Mouse (Mus musculus): ENCODE data around the gene Fryl. TPM values are rescaled to one million over a fixed set of nuclear protein-coding genes. Genes with fewer than 3 reads are reported as not detected.
A peak's percentile ranks its signal among the peaks of the same experiment; 100 is the strongest.

Gene Fryl
- total RNA-seq (2021): 10 to 100 TPM; 18.5 to 19.5 TPM
- long read RNA-seq, experiment 1: 0 reads
- long read RNA-seq, experiment 2, partial matches to known transcripts: 2 of 4 reads
- long read RNA-seq, experiment 2, other reads (novel, unspliced or antisense): 2 of 4 reads

DNA sequence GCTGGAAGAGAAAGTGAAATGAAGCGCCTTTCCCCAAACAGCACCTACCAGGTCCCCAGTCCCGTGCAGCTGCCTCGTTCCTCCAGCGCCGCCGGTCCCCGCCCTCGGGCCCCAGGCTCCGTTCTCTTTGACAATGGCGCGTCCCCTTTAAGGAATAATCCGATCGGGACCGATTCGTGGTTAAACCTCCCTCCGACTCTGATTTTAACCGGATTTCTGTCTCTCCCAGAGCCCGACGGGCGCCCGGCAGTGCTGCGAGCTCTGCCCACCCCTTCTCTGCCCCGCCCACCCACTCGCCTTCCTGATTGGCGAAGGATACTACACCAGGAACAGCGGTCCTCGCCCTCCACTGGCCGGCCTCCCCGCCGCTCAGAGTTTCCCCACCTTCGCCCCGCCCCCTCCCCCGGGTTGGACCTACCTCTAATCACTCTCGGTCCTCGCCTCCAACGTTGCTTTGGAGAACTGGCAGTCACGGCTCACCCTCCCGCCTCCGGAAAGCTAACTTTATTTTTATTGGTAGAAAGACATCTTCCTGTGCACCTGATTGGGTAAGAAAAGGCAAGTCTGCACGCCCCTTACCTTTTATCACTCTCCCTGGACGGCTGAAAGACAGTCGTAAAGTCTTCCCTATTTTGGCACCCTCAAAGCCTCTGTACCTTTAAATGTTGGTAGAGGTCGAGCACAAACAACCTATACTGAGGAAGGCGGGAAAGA lies at the start of gene Fryl:
Gene Fryl (minus strand): TSS at position 268 of the 714 bp plus-strand sequence.
- intact Hi-C loops (cut with DNase I; ENCODE audit: low total_unique reads): no loop called here
- peak; percentile 98 for DNase-seq

DNA sequence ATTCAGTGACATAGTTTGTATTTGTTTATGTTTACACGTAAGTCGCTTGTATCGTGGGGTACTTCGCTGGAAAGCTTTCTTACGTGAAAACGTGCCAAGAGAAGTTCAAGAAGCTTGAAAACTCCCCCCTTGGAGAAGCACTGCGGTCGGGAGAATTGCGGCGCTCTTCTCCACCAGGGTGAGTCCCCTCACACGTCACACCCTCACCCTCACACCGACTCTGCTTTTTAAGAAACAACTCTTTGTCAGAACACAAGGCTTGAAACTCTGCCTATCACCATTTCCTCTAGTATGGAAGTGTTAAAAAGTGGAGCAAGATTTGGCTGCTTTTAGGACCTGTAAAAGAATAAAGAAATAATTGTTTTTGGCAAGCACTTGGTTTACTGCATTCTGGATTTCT lies 48.1 kb upstream of the Fryl start:
- intact Hi-C loops (cut with DNase I; ENCODE audit: low total_unique reads): no loop called here

DNA sequence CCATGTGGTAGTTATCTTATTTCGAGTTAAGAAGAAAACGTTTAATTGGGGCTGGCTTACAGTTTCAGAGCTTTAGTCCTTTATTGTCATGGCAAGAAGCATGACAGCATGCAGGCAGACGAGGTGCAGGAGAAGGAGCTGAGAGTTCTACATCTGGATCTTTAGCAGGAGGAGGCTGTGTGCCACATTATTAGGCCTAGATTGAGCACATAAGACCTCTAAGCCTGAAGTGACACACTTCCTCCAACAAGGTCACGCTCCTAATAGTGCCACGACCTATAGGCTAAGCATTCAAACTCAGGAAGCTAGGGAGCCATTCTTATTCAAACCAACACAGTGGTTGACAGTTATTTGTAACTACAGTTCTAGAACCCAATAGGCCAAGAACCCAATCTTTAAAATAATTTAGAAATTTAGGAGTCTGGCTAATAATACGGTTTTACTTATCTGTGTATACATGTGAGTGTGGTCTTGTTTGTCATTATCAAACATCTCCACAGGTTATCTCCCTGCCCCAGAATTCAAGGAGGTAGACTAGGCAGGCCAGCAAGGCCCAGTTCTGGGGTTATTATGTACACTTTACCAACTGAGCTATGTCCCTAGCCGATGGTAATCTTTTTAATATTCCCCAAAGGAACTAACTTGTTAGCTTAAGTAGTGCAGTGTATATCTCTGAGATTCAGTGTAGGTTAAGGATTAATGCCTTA lies 45.3 kb upstream of the Fryl start:
- no peak for DNase-seq
- intact Hi-C loops (cut with DNase I; ENCODE audit: low total_unique reads): no loop called here

More for the DNA sequence above, 48.1 kb upstream of the Fryl start:
- DNase-seq: no peak

DNA sequence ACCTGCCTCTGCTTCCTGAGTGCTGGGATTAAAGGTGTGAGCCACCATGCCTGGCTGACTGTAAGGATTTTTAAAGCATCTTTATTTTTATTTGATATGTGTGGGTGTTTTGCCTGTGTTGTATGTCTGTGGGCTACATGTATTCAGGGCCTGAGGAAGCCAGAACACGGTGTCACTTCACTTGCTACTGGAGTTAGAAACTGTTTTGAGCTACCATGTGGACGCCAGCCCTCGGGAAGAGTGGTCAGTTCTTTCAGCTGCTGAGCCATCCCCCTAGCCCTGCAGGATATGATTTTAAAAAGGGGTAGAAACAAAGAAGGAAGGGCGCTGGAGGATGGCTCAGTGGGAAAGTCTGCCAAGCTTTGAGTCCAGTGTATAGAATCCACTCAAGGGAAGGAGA lies 39.5 kb upstream of the Fryl start:
- no peak for DNase-seq
- intact Hi-C loops (cut with DNase I; ENCODE audit: low total_unique reads): no loop called here

DNA sequence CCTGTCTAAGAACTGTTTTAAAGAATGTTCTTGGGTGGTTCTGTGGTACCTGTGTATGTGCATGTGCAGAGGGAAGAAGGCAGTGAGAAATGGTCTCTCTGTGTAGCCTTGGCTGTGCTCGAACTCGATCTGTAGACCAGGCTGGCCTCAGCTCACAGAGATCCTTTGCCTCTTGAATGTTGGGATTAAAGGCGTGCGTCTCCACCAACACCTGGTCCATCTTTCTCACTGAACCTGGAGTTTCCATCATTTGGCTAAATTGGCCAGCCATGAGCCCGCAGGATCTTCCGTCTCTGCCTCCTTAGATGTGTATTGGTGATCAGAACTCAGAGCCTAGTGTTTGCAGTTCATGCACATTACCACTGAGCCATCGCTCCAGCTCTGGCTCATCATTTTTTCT lies 38.6 kb upstream of the Fryl start:
- no peak for DNase-seq
- intact Hi-C loops (cut with DNase I; ENCODE audit: low total_unique reads): no loop called here

DNA sequence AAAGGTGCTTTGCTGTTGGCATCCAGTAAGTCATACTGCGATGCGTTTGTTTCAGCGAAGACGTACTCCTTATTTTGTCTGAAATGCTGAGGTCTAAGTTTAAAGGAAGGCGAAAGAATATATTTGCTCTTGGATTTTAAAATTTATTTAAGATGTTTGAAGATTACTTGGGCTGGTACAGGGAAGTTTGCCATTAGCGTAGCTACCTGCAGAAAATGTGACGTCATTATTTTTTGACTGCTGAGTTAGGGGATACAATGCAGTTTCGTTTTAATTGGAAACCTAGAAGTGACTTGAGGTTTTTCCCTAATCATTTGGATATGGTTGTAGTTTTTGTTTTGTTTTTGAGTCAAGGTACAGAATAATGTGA lies 37.0 kb upstream of the Fryl start:
- intact Hi-C loops (cut with DNase I; ENCODE audit: low total_unique reads): no loop called here
- DNase-seq: no peak

DNA sequence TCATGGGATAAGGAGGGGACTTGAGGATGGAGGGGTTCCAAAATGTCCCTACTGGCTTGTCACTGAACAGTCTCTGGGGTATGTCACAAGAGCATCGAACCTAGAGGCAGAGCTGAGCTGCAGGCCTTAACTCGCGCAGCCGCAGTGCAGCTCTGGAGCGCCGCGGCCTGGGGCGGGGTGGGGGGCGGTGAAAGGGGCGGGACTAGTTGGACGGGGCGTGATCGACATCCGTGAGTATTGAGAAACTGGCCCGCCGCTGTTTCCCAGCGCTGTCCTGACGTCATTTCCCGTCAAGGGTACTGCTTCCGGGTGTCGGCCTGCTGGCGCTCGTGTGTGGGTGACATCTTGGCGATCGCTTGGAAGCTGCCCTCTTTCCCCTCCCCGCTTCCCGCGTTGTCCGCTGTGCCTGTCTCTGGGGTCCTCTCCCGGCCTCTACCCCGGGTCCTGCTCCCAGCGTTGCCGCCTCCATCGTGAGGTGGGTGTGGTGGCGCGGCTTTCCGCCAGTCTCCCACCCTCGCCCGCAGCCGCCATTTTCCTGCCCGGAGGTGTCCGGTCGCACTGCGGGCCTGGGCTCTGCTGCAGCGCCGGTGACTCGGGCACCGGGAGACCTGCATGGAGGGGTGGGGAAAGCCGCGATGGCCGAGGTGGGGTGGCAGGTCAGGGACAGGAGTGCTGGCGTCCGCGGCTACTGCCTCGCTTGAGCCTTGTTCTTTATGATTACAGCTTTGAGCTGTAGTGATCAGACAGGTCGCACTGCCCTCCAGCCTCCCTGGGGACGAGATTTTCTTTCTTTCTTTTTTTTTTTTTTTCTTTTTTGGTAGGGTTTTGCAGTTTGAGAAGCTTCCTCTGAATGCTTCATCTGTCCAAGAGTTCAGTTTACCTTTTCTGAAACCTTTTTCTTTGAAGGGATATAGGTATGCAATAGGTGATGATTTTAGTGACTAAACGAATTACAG lies 36.4 kb upstream of the Fryl start, which contains the start of gene Ociad1:
Gene Ociad1 (plus strand): TSS at position 283 of the 956 bp plus-strand sequence.
- DNase-seq: peak; percentile 95
- intact Hi-C loops (cut with DNase I; ENCODE audit: low total_unique reads): no loop called here

DNA sequence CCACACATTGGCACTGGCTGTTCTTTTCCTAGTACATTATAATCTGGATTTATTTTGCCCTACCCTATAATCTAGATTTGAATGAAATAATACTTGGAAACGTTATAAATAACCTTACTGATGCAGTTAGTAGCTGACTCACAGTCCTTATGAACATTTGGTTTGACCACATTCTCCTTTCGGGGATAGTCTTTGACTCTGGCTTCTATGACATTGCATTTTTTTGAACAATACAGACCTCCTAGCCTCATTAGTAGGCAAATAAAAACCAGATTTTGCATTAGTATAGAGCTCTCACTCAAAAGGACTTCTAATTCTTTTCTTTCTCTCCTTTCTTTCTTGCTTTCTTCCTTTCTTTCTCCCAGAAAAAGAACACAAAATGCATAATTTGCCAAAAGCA lies 33.5 kb upstream of the Fryl start:
- intact Hi-C loops (cut with DNase I; ENCODE audit: low total_unique reads): no loop called here
- DNase-seq: no peak

DNA sequence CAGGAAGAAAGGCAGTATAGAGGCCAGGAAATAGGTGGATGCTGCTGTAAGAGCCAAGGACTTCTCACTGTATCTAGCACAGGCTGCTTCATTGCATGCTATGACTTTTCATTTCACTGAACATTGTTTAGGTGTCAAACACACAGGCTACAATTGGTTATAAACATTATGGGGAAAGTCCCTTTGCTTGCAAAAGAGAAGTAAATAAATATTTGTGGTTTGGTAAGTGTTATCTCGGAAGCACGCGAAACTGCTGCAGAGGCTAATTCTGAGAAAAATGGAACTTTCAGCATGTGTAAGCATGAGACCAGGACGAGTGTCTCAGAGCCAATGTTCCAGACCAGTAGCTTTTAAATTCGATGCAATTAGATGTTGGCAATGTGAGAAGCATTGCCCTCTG lies 30.2 kb upstream of the Fryl start:
- no peak for DNase-seq
- intact Hi-C loops (cut with DNase I; ENCODE audit: low total_unique reads): no loop called here

DNA sequence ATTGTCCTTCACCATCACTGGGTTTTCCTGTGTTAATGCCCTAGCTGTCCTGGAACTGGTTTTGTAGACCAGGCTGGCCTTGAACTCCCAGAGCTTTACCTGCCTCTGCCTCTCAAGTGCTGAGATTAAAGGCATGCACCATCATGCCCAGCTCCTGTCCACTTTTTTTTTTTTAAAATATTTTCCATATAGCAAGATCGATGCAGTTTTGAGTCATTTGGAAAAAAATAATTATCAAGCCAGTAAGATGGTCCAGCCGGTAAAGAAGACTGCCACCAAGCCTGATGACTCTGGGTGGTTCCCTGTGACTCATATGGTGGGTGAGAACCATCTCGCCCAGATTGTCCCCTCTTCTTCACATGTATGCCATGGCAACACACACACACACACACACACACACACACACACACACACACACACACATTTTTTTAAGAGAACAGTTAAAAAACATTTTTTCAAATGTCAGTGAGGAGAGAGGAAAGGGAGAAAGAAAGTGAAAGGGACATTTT lies 29.1 kb upstream of the Fryl start:
- intact Hi-C loops (cut with DNase I; ENCODE audit: low total_unique reads): no loop called here
- DNase-seq: no peak

DNA sequence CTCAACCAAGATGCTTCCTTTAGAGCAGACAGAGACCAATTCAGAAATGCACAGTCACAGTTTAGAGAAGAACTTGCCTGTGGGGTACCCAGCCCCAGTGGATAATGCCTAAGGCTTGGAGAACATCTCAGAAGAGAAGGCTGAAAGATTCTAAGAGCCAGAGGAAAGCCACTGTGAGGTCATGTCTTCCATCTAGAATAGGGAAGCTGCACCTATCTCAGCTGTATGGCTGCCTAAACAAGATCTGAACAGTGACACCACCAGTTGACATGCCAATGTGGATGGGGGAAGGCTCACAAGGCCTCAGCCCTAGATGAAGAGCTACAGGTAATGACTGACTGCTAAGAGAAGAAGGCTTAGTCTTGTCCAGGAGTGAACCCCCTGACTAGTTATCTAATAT lies 27.6 kb upstream of the Fryl start:
- intact Hi-C loops (cut with DNase I; ENCODE audit: low total_unique reads): no loop called here
- DNase-seq: no peak

DNA sequence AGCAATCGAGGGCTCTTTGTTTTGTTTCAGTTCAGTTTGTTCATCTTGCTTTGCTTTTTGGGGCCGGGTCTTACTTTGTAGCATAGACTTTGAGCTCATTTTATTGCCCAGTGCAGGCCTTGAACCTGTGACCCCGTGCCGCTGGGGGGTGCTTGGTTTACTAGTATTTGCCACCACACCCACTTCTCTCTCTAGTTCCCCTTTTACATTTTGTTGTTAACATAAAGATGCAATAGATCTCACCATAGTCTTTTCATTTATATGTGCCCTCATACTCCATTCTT lies 24.1 kb upstream of the Fryl start:
- no peak for DNase-seq
- intact Hi-C loops (cut with DNase I; ENCODE audit: low total_unique reads): no loop called here

DNA sequence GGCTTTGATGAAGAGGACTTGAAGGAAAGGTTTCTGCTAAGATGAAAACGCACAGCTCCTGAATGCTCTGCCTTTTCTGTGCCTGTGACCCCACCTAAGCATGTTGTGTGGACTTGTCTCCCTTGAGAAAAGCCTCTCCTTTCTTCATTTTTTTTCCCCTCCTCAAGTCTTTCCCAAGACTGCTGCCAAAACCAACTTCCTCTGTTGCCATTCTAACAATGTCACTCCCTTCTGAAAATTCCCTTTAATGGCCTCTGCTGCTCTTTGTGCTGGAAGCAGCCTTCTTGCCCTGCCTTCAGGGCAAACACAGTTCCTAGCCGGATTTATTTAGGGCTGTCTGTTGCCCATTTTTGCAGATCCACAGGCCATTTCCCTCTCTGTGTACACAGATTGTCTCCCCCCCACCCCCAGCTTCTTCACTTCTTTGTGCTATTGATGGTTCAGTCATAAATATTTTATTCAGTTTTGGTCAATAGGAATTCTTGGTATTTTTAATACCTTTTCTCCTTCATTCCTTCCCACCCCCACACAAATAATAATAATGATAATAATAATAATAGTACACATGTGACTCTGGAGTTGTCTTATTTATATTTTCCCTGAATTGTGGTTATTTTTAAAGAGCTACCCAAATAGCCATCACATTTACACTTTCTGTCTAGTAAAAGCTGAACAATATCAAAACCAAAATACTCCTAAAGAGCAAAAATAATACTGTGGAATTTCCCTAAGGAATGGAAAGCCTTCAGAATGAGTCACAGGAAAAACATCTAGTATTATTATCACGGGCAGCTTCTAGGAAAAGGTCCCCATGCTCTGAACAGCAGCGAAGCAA lies 23.5 kb upstream of the Fryl start:
- intact Hi-C loops (cut with DNase I; ENCODE audit: low total_unique reads): loop anchor here (10.0 kb wide), 1 partner anchor 145 kb away; no protein-coding TSS in a partner anchor
- DNase-seq: no peak

DNA sequence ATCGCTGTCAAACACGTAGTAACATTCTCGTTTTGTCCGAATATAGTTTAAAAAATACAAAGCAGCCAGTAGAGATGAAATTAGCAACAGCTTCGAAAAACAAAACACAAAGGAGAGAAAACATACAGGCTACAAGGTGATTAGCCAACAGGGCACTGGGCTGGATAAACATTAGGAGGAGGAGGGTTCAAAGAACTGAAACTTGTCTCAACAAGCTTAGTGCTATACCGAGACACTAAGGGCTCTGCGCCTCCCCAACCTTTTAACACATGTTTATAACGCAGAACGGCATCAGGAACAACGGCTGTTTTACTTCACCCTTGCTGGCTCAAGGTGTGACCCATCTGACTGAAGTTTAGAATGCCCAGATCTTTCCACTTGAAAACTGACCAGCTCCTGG lies 22.8 kb upstream of the Fryl start:
- DNase-seq: no peak
- intact Hi-C loops (cut with DNase I; ENCODE audit: low total_unique reads): loop anchor here (10.0 kb wide), 1 partner anchor 144 kb away; no protein-coding TSS in a partner anchor

DNA sequence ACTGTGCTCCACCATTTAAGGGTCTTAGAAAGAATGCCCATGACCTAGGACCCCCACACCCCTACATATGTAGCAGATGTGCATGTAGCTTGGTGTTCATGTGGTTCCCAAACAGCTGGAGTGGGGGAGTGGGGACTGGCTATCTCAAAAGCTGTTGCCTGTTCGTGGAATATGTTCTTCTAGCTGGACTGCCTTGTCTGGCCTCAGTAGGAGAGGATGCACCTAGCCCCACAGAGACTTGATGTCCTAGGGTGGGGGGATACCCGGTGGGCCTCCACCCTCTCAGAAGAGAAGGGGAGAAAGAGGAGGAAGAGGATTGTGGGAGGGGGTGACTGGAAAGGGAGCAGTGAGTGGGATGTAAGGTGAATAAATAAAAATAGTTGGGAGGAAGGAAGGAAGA lies 18.5 kb upstream of the Fryl start:
- intact Hi-C loops (cut with DNase I; ENCODE audit: low total_unique reads): loop anchor here (10.0 kb wide), 1 partner anchor 140 kb away; no protein-coding TSS in a partner anchor
- DNase-seq: no peak

DNA sequence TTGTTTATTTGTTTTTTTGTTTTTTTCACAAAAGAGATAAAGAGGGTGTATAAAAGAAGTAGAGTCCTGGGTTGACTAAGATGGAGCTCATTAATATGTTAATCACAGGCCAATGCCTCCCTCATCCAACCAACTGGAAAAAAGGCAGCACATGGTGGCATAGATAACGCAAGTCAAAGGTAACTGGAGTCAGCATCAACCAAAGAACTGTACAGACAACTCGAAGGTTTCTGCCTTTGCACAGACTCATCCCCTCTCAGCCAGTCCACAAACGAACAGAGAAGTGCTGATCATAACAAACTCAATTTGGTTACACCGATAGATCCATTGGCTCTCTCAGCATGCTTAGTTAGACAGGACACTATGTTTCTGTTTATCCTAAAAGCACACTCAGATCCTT lies 16.8 kb upstream of the Fryl start:
- intact Hi-C loops (cut with DNase I; ENCODE audit: low total_unique reads): loop anchor here (10.0 kb wide), 1 partner anchor 138 kb away; no protein-coding TSS in a partner anchor
- no peak for DNase-seq

DNA sequence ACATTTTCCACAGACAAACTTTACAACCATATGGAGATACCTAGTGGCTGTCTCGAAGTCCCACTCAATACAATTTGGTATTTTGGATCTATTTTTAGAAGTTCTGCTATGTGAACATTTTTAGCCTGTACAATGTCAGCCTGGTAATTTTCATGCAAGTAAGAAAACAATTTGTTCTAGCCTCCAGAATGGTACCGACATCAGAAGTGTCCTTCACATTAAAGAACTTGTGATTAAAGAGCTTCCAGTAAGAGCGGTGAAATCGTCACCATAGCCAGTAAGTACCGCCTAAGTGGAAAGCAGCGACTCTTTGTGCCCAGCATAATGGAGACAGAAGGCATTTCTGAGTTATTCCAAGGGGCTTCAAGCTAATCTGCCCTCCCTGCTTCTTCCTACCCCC lies 14.2 kb upstream of the Fryl start:
- intact Hi-C loops (cut with DNase I; ENCODE audit: low total_unique reads): loop anchor here (10.0 kb wide), 1 partner anchor 136 kb away; no protein-coding TSS in a partner anchor
- no peak for DNase-seq

DNA sequence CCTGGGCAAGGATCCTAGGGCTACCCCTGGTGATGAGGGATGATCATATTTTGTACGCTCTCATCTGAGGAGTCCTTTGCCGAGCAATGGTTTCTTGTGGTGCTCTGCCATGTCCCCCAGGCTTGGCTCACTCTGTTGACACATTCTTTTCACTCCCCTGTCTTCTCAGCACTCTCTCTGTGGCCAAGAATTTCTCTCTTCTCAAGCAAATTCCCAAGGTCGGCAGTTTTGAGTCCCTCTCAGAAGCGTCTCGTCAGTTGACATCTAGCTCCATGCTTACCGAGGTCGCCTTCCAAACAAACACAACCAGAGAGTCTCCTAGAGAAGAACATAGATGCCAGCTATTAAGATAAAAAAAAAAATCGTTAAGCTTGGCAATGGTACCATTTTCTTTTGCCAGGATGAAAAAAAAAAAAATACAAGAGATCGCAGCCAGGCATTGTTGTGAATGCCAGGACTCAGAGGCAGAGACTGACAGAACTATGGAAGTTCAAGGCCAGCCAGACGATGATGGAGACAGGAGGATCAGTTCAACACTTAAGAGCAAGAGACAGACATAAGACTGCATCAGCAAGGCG lies 12.3 kb upstream of the Fryl start:
- no peak for DNase-seq
- intact Hi-C loops (cut with DNase I; ENCODE audit: low total_unique reads): no loop called here

All from gastrocnemius, postnatal 14 days (tissue).